Mouse (Mus musculus) testis, adult 2 months (tissue): ENCODE results near the gene Tcea2.

Source experiments
- CTCF ChIP-seq: fragments of 200-500 bp; IDR thresholded peaks from 2 replicates; pipeline ENCODE4 v1.5.1; 2012; ENCODE audit warnings: low read depth, mild to moderate bottlenecking, inconsistent platforms, low read length, moderate library complexity; ENCODE audit not compliant: control insufficient read depth, insufficient read depth, insufficient replicate concordance
- POLR2A ChIP-seq: fragments of 200-500 bp; IDR thresholded peaks from 2 replicates; pipeline ENCODE4 v1.6.1; 2012; ENCODE audit warnings: low read depth, mild to moderate bottlenecking, inconsistent platforms, low read length, moderate library complexity; ENCODE audit not compliant: control insufficient read depth

- no peak for TF ChIP-seq POLR2A
- no peak for TF ChIP-seq CTCF
Observed at GRCm38 (mm10) chr2:181684713-181685112, 4.6 kb downstream of the Tcea2 start.
